Mouse (Mus musculus) natural killer cell, adult 2 months (primary cell): ENCODE results near the gene Mrps23.
A peak's percentile ranks its signal among the peaks of the same experiment; 100 is the strongest.
"Not testable (repeated sequence)": the region's sequence is repeated elsewhere in the genome, so short reads cannot be mapped to it uniquely, and the experiment has no call there.

Experiments
- DNase-seq, 2 experiments: peaks; one replicate each; pipeline ENCODE4 v3.0.0; 2022; ENCODE audit warnings: low spot score in 2 of 2

Mrps23 gene

DNA sequence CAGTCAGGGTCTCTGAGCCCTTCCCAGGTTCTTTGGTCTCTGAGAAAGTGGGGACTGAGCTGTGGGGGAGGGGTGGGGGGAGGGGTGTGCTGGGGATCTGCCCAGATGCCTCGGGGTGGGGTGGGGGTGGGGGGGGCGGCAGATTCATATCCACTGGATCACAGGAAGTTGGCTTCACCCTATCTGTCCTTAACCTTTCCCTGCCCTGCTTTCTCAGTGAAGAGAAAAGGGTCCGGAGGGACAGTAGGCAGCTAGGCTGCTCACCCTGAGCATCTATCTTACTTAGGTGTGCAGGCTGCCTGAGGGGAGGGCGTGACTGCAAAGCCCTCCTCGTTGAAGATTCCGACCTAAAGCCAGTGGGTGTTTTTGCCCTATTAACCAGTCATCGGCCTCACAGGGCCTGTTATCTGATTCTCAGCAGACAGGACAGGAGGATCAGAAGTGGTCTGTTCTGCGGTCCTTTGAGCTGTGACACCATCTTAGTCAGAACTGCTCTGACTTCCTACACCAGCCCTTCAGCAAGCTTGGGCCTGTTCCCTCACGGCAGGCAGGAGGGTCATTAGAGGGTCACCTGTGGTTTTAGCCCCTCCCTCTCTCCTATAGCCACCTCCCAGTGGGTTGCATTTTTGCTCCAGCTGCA, 30.7 kb upstream of the Mrps23 start:
- no peak for DNase-seq

DNA sequence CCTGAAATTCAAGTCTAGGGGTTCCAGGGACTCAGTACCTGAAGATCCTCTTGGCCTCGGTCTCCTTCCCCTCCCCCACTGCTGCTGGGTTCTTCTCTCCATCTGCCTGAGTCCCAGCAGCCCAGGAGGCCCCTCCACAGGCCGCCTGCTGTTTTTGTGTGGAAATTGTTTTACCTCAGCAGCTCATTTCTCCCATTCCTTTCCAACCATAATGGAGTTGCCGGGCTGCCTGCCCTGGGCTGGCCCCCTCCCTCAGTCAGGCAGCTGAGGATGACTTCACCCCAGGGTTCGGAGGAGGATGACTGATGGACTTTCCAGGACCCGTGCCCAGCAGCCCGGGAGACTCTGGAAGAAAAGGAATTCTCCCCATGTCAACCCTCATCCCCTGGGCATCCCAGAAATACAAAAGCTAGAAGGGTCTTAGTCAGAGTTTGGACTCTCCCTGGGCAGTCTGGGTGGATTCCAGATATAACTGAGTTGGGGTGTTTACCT, 23.7 kb upstream of the Mrps23 start:
- DNase-seq: no peak

DNA sequence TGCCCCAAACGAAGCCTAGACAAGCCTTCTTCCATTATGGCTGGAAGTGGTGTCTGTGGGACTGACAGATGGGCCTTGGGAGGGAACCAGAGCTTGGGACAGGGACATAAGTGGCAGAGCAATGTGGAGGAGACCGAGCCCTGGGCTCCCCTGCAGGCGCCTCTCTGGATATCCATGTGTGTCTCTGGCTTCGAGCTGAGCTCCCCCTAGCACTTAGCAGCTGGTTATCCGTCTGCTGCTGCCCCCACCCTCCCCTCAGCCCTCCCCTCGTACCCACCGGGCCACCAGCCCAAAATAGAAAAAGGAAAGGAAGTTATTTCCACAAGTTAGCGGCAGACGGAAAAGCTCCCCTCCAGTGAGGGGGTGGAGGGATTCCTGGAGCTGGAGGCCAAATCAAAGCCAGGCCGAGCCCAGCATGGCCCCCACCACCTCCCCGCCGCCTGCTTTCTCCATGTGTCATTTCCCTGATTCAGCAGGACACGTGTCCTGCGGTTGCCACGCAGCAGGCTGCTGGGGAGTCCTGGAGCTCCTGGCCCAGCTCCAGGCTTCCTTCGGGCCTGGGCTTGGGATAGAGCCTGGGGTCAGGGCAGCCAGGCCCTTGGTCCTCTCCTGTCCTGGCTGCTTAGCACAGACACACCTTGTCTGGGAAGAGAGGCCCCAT, 23.1 kb upstream of the Mrps23 start:
- no peak for DNase-seq

DNA sequence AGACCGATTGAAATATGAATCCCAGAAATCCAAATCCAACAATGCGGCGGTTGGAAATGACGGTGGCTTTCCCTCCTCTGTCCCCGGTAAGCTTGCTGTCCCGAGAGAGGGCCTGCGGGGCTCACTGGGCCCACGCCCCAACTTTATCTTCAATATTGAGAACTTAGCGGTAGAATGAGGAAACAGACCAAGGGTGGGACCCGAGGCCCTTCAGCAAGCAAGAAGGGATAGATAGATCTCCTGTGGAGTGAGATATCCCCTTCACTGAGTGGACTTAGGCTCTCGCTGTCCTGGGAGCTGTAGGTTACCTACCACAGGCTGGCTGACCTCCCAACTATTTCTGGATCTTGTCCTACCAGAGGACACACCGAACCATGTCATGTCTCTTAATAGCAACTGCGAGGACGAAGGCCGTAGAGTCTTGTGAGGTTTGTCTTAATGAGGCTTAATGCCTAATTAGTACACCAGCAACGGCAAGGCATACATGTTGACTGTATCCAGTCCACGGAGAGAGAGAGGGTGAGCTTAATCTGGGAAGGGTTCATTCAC, 19.5 kb upstream of the Mrps23 start:
- DNase-seq: no peak

DNA sequence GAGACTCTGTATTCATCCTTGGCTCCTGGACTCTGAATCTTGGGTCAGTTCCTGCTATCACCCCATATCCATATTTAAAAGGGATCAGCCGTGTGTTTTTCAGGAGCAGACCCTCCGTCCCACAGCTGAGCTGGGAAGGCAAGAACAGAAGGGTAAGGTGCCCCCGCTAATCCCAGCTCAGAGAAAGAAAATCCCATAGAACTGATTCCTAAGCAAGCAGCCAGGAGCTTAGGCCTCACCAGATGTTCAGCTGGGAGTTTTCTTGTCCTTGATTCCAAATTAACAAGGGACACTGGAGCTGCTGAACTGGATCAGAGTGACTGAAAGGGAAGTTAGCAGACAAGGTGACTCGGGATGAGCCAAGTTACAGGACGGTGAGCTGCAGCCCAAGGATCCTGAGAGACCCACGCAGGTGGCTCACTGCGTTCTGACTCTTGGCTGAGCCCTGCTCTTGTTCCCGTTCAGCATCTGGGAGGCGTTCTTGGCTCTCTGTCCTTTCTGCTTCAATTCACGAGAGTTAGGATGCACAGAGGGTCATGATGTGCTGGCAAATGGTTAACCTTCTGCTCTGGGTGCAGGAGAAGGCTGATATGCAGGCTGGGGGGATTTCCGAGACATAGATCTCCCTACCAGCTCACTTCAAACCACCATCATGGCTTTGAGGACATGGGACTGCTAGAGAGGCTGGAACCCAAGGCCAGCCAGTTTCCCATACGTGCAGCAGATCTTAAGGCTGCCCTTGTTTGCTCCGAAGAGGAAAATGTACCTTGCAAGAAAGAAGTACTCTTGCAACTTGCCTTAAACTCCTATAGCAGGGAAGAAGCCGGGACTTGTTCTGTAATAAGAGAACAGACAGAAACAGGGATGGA, 17.9 kb upstream of the Mrps23 start:
- no peak for DNase-seq

DNA sequence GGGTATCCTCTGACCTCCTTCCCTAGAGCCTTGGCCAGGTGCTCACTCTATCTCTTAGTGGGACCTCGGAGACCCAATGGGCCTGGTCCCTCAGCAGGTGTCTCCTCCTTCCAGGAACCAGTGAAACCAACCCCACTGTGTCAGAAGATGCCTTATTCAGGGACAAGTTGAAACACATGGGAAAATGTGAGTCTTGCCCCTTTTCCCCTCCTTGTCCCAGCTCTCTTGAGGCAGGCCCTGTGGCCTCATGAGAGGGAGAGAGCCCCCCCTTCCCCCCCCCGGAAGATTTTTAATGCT, 17.3 kb upstream of the Mrps23 start:
- no peak for DNase-seq

DNA sequence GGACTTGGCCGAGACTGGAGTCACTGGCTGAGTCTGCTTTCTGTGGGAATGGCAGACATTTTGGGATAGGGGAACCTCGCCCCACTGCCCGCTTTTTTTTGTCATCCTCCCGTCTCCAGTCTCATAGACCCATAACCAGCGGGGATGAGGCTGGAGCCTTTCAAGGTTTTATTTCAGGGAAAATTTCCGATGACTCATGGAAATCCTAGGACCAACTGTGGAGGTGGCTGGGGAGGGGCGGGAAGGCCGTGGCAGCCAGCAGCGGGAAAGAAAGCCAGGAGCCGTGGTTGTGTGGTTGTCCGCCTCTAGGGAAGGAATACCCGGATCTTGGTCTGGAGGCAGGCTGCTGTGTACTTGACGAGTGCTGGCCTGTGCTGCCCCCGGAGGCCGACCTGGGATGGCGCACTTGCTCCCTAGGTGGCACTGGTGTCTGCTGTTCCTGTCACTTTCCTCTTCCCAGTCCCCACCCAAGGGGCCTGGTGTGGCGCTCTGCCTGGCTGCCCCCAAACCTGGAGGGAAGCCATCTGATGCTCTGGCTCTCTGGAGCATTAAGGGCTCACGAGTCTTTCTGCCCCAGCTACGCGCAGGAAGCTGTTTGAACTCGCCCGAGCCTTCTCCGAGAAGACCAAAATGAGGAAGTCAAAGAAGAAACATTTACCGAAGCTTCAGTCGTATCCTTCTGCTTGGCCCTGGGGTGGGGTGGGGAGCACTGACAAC, 16.6 kb upstream of the Mrps23 start:
- DNase-seq: peak; percentile 69 to 89

DNA sequence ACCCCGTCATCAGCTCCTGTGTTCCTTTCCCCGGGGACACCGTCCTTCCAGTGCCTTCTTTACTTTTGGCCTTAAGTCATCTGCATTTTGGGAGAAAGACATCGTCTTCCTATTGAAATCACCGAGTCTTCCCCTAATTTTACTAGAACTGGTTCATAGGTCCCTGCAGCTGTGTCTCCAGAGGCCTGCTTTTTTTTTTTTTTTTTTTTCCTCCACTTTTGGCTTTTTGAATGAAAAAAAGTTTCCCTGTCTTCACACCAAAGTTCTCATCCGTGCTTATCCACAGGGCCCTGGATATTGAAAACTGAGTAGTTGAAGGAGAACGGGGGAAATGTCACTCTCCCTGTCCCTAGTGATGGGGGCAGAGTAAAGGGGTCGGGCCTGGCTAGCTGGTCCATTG, 16.0 kb upstream of the Mrps23 start:
- DNase-seq: no peak

DNA sequence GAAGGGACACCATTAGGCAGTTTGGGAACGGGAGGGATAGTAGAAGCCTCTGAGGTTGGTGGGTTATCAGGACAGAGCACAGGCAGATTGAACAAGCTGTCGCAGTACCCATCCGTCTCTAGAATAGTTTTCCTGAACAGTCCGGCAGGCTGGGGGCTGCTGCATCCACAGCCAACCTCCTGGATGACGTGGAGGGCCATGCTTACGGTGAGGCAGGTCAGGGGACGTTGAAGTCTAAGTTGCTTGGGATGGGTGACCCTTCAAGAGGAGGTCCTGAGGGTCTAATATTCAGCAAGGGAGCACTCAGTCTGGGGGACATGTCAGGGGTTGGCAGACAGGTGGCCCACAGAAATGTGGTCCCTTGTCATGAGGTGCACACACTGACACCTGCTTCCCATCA, 15.6 kb upstream of the Mrps23 start:
- DNase-seq: no peak

DNA sequence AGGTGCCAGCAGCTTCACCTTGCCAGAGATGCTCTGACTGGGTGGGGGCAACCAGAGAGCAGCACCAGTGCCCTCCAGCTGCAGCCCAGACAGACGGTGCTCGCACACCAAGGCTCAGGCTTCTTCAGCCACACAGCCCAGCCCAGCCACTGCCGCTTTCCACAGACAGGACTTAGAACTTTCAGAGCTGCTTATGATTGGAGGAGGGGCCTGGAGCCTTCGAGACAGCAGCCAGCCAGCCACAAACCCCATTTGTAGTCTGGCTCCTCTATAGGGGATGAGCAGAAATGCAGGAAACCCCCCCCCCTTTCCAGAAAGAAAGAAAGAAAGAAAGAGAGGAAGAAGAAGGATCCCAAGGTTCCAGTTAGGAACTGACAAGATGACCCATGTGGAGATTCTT, 11.6 kb upstream of the Mrps23 start:
- peak in 1 of 2 experiments; percentile 35 for DNase-seq

DNA sequence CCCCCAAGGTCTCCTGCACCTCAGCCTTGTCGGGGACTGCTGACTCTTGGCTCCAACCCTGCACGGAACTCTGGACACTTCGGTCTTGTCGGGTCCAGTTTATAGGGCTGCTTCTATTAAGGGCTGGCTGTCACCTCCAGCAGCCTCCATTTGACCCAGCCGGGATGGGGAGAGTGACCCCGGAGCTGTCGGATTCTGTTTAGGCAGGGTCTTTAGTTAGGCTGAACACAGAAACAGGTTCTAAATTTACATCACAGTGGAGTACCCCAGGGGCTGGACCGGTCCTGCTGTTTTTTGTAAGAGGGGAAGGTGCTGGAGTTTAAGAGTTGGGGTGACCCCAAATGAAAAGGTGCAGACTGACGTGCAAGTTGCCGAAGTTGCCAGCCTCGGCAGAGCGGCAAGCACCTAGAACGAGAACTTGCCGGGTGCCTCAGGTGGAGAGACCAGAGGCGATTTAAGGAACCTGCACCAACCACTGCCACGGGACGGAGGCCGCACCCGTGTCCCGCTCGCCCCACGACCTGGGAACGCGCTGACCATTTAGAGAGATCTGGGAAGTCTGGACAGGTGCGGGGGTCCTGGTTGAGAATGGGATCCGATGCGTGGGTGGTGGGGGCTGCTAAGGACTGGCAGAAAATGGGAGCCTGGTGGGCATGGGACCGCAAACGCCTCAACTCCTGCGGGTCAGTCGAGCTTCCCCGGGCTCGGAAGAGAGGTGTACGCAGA, 10.9 kb upstream of the Mrps23 start:
- DNase-seq: no peak

DNA sequence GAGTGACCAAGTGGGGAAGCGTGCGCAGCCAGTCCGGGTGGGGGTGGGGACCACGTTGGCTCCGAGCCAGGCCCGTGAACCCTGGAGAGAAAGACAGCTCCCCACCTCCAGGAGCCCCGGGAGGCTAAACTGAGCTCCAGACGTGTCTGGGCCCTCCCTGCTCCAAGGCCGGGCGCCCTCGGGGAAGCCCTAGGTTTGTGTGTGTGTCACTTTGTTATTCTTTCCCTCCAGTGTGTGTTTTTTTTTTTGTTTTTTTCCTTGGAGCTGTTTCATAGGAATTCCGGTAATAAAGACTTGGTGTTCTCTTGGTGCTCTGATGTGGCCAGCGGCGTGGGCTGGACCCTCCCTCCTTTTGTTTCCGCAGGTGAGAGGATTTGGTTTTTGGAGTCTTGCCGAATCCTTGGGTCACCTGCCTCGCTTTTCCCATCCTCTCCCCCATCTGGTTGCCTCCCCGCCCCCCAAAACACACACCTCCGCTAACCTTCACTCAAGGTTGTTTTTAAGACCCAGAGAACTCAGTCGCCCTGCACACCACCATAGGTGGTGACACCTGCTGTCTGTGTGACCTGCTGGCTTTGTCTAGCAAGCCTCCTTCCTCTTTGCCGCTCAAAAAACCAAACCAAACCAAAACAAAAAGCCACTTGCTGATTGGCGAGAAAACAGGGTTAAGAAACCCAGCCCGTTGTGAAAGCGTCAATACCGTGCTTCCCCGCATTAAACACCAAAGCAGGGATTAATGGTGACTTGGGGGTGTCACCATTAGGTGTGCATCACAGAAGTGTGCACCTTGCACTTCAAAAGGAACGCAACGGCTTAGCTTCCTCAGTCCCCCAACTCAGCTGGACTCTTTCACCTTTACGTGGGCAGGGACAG, 10.1 kb upstream of the Mrps23 start:
- peak in 1 of 2 experiments; percentile 47 for DNase-seq

DNA sequence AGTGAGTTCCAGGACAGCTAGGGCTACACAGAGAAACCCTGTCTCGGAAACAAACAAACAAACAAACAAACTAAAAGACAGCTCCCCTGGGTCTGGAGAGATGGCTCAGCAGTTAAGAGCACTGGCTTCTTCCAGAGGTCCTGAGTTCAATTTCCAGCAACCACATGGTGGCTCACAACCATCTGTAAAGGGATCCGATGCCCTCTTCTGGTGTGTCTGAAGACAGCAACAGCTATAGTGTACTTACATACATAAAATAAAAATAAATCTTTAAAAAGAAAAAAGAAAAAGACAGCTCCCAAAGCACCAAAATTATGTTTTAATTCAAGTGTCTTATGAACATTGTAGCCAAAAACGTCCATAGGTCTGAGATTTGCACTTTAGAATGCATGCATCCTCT, 8.5 kb upstream of the Mrps23 start:
- DNase-seq: not testable (repeated sequence)

DNA sequence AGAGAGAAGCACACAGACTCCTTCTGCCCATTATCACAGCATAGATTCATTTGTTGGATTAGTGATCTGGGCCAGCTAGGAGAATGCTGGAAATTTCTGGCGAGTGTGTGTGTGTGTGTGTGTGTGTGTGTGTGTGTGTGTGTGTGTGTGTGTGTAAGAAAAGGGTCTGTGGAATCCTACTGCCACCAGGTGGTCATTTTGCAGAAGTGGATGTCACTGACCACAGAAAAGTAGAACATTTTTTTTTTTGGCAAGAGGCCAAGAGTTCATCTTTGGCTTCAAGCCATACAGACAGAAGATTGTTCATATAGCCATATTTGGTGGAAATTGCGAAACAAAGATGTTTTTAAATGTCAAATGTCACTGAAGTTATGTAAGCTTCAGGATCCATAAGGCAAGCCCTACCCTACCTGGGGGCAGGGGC, 7.0 kb upstream of the Mrps23 start:
- peak; percentile 61 to 63 for DNase-seq

DNA sequence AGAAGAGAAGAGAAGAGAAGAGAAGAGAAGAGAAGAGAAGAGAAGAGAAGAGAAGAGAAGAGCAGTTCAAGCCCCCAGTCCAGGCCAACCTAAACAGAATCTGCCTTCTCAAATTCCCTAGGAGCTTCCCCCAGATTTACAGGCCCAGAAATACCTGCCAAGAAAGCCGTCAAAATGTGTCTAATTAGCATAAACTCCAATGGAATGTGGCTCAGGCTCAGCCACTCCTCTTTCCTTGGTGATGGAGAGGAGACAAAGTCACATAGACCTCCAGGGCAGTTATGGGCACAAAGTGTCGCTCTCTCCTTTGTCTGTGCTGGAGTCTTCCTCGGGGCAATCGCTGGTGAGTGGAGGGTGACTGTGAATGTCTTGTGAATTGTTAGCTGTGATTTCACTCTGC, 6.0 kb upstream of the Mrps23 start:
- no peak for DNase-seq

DNA sequence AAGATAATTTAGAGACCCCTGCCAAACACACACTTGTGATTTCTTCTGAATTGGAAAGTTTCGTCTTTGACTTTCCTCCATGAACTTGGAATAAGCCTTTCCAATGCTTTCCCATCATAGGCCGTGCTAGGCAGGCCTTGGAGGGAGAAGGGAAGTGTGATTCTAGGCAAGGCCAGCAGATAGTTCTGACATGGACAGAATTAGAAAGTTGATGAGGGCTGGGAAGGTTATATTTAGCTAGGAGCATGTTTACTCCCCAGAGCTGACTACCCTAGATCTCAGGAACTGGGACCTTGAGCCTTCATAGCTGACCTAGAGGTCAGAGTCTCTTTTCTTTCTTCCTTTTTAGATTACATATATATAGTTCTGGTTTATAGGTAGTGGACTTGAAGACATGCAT, 3.0 kb upstream of the Mrps23 start:
- DNase-seq: no peak

DNA sequence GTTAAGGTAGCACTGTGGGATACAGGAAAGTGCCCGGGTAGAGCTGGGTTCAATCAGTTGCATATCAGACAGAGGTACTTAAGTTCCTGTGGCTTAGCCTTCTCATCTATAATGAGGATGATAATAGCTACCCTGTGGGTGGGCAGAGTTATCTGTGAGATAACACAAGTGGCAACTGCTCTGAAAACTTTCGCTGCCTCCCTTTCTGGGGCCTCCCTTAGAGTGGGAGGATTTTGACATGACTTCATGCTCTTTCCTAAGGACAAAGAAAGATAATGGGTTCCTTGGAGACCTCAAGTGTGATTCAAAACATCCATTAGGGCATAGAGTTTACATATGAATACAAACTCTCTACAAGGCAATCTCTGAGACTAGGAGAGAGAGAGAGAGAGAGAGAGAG, 2.1 kb upstream of the Mrps23 start:
- no peak for DNase-seq

DNA sequence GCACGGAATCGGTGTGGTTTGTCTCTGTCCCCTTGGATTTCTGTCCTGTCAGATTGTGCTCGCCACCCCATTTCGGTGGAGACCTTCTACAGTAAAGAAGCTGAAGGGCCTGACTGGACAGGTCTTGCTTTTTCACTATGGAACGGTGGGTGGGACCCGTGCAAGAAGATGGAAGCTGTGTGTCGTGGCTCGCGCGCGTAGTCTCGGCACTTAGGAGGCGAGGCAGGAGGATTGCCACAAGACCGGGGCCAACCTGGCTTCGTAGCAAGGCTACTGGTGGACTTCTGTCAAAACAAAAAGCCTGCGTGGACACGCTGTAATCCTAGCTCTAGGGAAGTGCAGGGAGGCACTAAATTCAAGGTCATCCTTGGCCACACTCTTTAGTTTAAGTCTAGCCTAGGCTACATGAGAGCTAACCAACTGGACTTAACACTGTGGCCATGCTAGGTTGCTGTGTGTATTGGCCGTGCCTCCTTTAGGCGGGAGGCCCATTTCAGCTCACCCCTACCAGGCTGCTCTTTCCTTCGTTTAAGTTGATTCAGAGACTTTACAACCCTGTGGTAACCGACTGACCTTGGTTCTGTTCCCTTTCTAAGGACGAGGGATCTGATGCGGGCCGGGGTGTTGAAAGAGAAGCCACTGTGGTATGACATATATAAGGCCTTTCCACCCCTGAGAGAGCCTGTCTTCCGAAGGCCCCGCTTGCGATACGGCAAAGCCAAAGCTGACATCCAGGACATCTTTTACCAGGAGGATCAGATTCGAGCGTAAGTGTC, 593 bp downstream of the Mrps23 start:
- DNase-seq: no peak

DNA sequence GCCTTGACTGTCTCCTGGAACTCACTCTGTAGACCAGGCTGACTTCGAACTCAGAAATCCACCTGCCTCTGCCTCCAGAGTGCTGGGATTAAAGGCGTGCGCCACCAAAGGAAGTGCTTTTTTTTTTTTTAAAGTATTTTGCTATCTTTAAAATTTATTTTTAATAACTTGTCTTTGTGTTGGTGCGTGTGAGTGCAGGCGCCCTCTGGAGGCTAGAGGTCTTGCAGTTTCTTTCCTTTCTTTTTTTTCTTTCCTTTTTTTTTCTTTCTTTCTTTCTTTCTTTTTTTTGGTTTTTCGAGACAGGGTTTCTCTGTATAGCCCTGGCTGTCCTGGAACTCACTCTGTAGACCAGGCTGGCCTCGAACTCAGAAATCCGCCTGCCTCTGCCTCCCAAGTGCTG, 2.4 kb downstream of the Mrps23 start:
- not testable (repeated sequence) for DNase-seq
